Mouse (Mus musculus): Measurements from ENCODE around the gene Sgta.
A peak's percentile ranks its signal among the peaks of the same experiment; 100 is the strongest.
"Not testable (repeated sequence)": the region's sequence is repeated elsewhere in the genome, so short reads cannot be mapped to it uniquely, and the experiment has no call there.

Sgta gene

GRCm38 (mm10) chr10:81059603-81060543 lies at the start of gene Sgta:
Gene Sgta, minus strand, starts transcription at chr10:81060181.
- DNase-seq (ENCODE audit: low spot score in 2 of 2) = peak; percentile 97 to 99

- peak; percentile 88 to 92 for DNase-seq (ENCODE audit: low spot score in 2 of 2)
Observed at GRCm38 (mm10) chr10:81106113-81106721, 46.2 kb upstream of the Sgta start.

- DNase-seq (ENCODE audit: low spot score in 2 of 2) = peak; percentile 97 to 98
Observed at GRCm38 (mm10) chr10:81105565-81106112, 45.7 kb upstream of the Sgta start, which contains the start of gene Map2k2. Gene Map2k2, plus strand, starts transcription at chr10:81105915.

GRCm38 (mm10) chr10:81094931-81095678 lies 35.1 kb upstream of the Sgta start:
- no peak for DNase-seq (ENCODE audit: low spot score in 2 of 2)

GRCm38 (mm10) chr10:81092465-81093250 lies 32.7 kb upstream of the Sgta start:
- DNase-seq (ENCODE audit: low spot score in 2 of 2) = no peak

GRCm38 (mm10) chr10:81090621-81091020 lies 30.6 kb upstream of the Sgta start:
- no peak for DNase-seq (ENCODE audit: low spot score in 2 of 2)

GRCm38 (mm10) chr10:81089216-81089615 lies 29.2 kb upstream of the Sgta start:
- no peak for DNase-seq (ENCODE audit: low spot score in 2 of 2)

- DNase-seq (ENCODE audit: low spot score in 2 of 2) = peak in 1 of 2 experiments; percentile 36
Observed at GRCm38 (mm10) chr10:81087021-81087420, 27.0 kb upstream of the Sgta start.

- peak; percentile 53 to 77 for DNase-seq (ENCODE audit: low spot score in 2 of 2)
Observed at GRCm38 (mm10) chr10:81082168-81082960, 22.4 kb upstream of the Sgta start.

- DNase-seq (ENCODE audit: low spot score in 2 of 2) = no peak
Observed at GRCm38 (mm10) chr10:81080008-81080655, 20.2 kb upstream of the Sgta start.

- DNase-seq (ENCODE audit: low spot score in 2 of 2) = no peak
Observed at GRCm38 (mm10) chr10:81077916-81078315, 17.9 kb upstream of the Sgta start.

- DNase-seq (ENCODE audit: low spot score in 2 of 2) = no peak
Observed at GRCm38 (mm10) chr10:81076356-81076755, 16.4 kb upstream of the Sgta start.

GRCm38 (mm10) chr10:81075734-81076133 lies 15.8 kb upstream of the Sgta start:
- no peak for DNase-seq (ENCODE audit: low spot score in 2 of 2)

GRCm38 (mm10) chr10:81073464-81073863 lies 13.5 kb upstream of the Sgta start:
- no peak for DNase-seq (ENCODE audit: low spot score in 2 of 2)

GRCm38 (mm10) chr10:81072290-81072689 lies 12.3 kb upstream of the Sgta start:
- no peak for DNase-seq (ENCODE audit: low spot score in 2 of 2)

GRCm38 (mm10) chr10:81069836-81070235 lies 9.9 kb upstream of the Sgta start, which contains the start of gene Thop1:
Gene Thop1, plus strand, starts transcription at chr10:81070035.
- peak; percentile 96 to 97 for DNase-seq (ENCODE audit: low spot score in 2 of 2)

GRCm38 (mm10) chr10:81068706-81069105 lies 8.7 kb upstream of the Sgta start:
- DNase-seq (ENCODE audit: low spot score in 2 of 2) = no peak

- not testable (repeated sequence) for DNase-seq (ENCODE audit: low spot score in 2 of 2)
Observed at GRCm38 (mm10) chr10:81064519-81064918, 4.5 kb upstream of the Sgta start.

GRCm38 (mm10) chr10:81062710-81063109 lies 2.7 kb upstream of the Sgta start:
- DNase-seq (ENCODE audit: low spot score in 2 of 2) = no peak

GRCm38 (mm10) chr10:81058896-81059295 lies 1.1 kb downstream of the Sgta start:
- no peak for DNase-seq (ENCODE audit: low spot score in 2 of 2)

Measured in natural killer cell, adult 2 months (primary cell).